Mouse (Mus musculus) T-helper 2 cell (primary cell): ENCODE measurements around the gene Atg10.

Experiments used
- in situ Hi-C: fragments of 300-600 bp; cut with MboI, MseI; formaldehyde crosslinking; loops from one replicate; pipeline ENCODE4 v1.15.1; 2025; ENCODE audit warnings: high pct_unique_total_duplicates

Gene Atg10

DNA sequence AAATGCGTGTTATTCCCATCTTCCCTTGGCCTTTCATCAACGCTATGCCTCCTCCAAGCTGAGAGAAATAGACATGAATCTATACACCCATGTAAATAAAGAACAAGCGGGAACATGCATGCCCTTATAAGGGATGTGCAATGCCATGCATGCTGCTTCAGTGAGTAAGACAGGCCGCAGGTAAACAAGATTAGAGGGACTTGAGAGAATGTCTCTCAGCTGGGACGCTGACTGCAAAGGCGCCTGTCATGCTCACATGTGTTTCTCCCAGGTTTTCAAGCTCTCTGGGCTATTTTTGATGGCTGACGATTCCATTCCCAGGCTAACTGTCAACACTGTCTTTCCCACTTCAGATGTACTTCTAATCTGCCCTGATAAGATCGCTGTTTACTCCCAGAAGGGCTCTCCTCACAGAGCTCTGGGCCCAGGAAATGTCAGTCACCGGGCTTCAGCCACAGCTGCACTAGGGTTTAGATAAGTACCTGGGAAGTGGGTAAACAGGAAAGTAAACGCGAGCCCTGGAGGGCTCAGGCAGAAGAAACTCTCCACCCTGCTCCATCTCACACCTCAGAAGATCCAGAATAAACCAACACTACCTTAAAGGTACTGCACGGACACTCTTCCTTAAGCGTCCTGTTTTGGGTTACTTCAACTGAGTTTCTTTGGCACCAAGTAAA, 337.8 kb downstream of the Atg10 start:
- in situ Hi-C loops = no loop called here
